Mouse (Mus musculus) hindbrain, embryonic 11.5 days (tissue): ENCODE results near the gene Olfr64. TPM values are rescaled to one million over a fixed set of nuclear protein-coding genes. Genes with fewer than 3 reads are reported as not detected.

ENCODE experiments used
- ATAC-seq: fragments of 200-750 bp; cut with Nextera tagmentation; 2 replicates; pipeline ENCODE4 v1.8.0; 2017; ENCODE audit warnings: mild to moderate bottlenecking, moderate TSS enrichment, moderate library complexity; ENCODE audit not compliant: low FRiP score
- DNase-seq: peaks from one replicate; pipeline ENCODE4 v3.0.0-alpha.2; 2015; ENCODE audit warnings: low spot score
- H3K27ac ChIP-seq: fragments of 300-500 bp; sonication (generic); 2 replicates; pipeline ENCODE4 v1.5.1; 2014; ENCODE audit warnings: mild to moderate bottlenecking, low read depth, low read length
- H3K27me3 ChIP-seq: fragments of 300-500 bp; sonication (generic); 2 replicates; pipeline ENCODE4 v1.6.1; 2014; ENCODE audit warnings: mild to moderate bottlenecking, low read length, moderate library complexity, mixed read lengths; ENCODE audit not compliant: control insufficient read depth, insufficient read depth
- H3K36me3 ChIP-seq: fragments of 300-500 bp; sonication (generic); 2 replicates; pipeline ENCODE4 v1.6.1; 2014; ENCODE audit warnings: mild to moderate bottlenecking, low read length, moderate library complexity, mixed read lengths; ENCODE audit not compliant: control insufficient read depth, insufficient read depth
- H3K4me1 ChIP-seq: fragments of 300-500 bp; sonication (generic); replicated peaks from 2 replicates; pipeline ENCODE4 v1.6.1; 2014; ENCODE audit warnings: low read length, mixed read lengths; ENCODE audit not compliant: control insufficient read depth, insufficient read depth
- H3K4me2 ChIP-seq: fragments of 300-500 bp; sonication (generic); replicated peaks from 2 replicates; pipeline ENCODE4 v1.6.1; 2014; ENCODE audit warnings: mild to moderate bottlenecking, low read depth, low read length
- H3K4me3 ChIP-seq: fragments of 300-500 bp; sonication (generic); 2 replicates; pipeline ENCODE4 v1.5.1; 2014; ENCODE audit warnings: low read depth, low read length
- H3K9ac ChIP-seq: fragments of 300-500 bp; sonication (generic); 2 replicates; pipeline ENCODE4 v1.6.1; 2014; ENCODE audit warnings: low read depth, low read length
- H3K9me3 ChIP-seq: fragments of 300-500 bp; sonication (generic); 2 replicates; pipeline ENCODE4 v1.6.1; 2016; ENCODE audit warnings: low read length; ENCODE audit not compliant: control insufficient read depth
- WGBS: fragments of 180-500 bp; shearing (Covaris S2); extraction: QIAGEN DNeasy Blood & Tissue Kit; methylation state at CpG from one replicate; pipeline ENCODE4 v1.1.7; 2014; 5-methylcytosine and 5-hydroxymethylcytosine counted together
- polyA plus RNA-seq: library from polyadenylated mRNA; unstranded; fragments of >200 nt; fragmentation: Nextera tagmentation; extraction: Ambion mirVana; gene quantifications from 2 replicates; pipeline ENCODE4 v1.2.1, GENCODE M21; 2014

The Olfr64 gene
- not detected in 2 replicates for polyA plus RNA-seq

DNA sequence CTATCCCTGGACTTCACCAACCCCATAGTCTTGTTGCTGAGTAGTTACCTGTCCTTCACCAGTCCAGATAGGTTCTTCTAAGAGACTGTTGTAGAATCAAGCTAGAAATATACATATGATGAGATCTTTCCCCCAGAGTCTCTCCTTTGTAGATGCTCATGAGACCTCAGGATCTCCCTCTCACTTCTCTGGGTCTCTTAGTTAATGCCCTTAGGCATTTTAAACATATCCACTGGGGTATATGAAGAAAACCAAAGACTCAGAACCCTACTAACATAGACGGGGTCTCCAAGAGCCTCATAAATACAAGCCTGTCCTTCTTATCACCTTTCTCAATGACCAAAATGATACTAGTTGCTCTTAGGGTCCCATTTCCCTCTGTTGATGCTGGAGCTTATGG is at the start of gene Olfr64:
Olfr64 (minus strand) TSS at position 101 of the 400 bp plus-strand sequence.
- H3K36me3 ChIP-seq = no peaks in the 10 kb centered on the region
- H3K4me3 ChIP-seq = no peak within 1 kb of the TSS
- DNase-seq = no peak
- H3K27me3 ChIP-seq = no peaks in the 10 kb centered on the region
- ATAC-seq = no peak
- no peak within 1 kb of the TSS for H3K4me2 ChIP-seq
- H3K4me1 ChIP-seq = no peaks in the 10 kb centered on the region
- WGBS = 90% methylated on average over 1 of the region's 1 CpGs
- H3K9me3 ChIP-seq = no peaks in the 10 kb centered on the region
- H3K9ac ChIP-seq = no peak within 1 kb of the TSS
- no peak within 1 kb of the TSS for H3K27ac ChIP-seq

DNA sequence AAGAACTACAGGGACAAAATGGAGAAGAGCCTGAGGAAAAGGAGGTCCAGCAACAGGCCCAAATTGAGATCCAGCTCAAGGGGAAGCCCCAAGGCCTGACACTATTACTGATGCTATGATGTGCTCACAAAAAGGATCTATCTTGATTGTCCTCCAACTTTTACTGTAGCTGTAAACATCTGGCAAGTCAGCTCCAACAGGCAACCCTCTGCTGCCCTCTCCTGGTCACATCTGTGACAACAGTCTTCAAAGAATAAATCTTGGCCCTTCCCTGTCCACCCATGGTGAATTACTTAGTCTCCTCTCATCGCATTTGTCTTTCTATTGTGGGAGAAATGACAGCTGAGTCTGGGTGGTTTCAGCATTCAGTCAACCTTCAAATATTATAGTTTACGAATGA is 48.4 kb upstream of the Olfr64 start:
- ATAC-seq (no peak), DNase-seq (peak; percentile 81)
- no peaks in the 10 kb centered on the region for H3K27me3 ChIP-seq
- no peak overlapping the region for H3K9ac ChIP-seq
- H3K9me3 ChIP-seq = no peaks in the 10 kb centered on the region
- H3K36me3 ChIP-seq = no peaks in the 10 kb centered on the region
- no peak overlapping the region for H3K27ac ChIP-seq
- H3K4me1 ChIP-seq = no peaks in the 10 kb centered on the region
- H3K4me3 ChIP-seq = no peak overlapping the region
- 25% methylated on average over 2 of the region's 2 CpGs for WGBS
- no peak overlapping the region for H3K4me2 ChIP-seq

DNA sequence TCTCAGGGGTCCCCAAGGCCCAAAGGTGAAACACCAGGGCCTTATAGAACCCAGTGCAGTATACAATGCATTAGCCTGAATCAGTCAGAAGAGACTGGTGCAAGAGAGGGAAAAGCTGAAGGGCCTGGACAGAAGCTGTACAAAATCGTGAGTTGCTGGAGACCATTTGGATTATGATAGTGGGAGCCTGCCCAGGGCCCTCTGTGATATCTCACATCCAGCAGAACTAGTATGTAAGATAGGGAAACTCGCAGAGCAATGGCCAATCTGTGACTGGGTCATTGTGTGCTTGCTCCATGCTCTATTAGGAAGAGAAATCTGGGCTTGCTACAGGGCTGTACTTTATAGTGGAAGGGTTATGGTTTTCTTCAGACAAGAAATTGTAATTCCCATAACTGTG is 40.0 kb upstream of the Olfr64 start, which contains the start of gene Olfr632:
Olfr632 (plus strand) TSS at position 84 of the 400 bp plus-strand sequence.
- no peaks in the 10 kb centered on the region for H3K27me3 ChIP-seq
- 66% methylated on average over 2 of the region's 2 CpGs for WGBS
- H3K4me2 ChIP-seq = no peak within 1 kb of the TSS
- no peak for ATAC-seq
- H3K9ac ChIP-seq = no peak within 1 kb of the TSS
- H3K4me3 ChIP-seq = no peak within 1 kb of the TSS
- DNase-seq = no peak
- H3K36me3 ChIP-seq = no peaks in the 10 kb centered on the region
- H3K9me3 ChIP-seq = no peaks in the 10 kb centered on the region
- no peak within 1 kb of the TSS for H3K27ac ChIP-seq
- no peaks in the 10 kb centered on the region for H3K4me1 ChIP-seq

GRCm38 (mm10) chr7:103928525-103928924 is 34.2 kb upstream of the Olfr64 start, which contains the start of gene Olfr631:
TSS of gene Olfr631 (plus strand) at chr7:103928825.
- Histone ChIP-seq H3K4me2 (no peak within 1 kb of the TSS), H3K9me3 (no peaks in the 10 kb centered on the region), H3K4me3 (no peak within 1 kb of the TSS), H3K36me3 (no peaks in the 10 kb centered on the region), H3K9ac (no peak within 1 kb of the TSS), H3K4me1 (no peaks in the 10 kb centered on the region), H3K27me3 (no peaks in the 10 kb centered on the region), H3K27ac (no peak within 1 kb of the TSS)
- ATAC-seq = no peak
- no peak for DNase-seq

DNA sequence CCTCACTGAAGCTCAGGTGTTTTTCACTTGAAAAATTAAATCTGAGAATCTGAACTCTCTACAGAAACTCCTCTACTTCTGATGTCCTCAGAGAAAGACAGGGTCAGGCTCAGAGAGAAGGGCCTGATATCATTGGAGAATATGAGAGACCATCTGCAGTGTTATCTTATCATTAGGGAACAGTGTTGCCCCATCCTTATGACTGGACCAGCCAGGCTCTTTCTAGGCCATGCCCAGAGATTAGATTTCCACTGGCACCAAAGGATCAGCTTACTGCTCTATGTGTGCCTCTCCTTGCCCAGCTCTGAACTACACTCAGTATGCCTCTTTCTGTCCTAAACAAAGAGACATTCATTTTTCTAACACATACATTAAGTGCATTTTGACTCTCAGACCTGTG is 21.1 kb upstream of the Olfr64 start:
- no peaks in the 10 kb centered on the region for H3K9me3 ChIP-seq
- DNase-seq (no peak), ATAC-seq (no peak)
- H3K36me3 ChIP-seq = no peaks in the 10 kb centered on the region
- no peaks in the 10 kb centered on the region for H3K27me3 ChIP-seq
- H3K9ac ChIP-seq = no peak overlapping the region
- H3K4me1 ChIP-seq = no peaks in the 10 kb centered on the region
- H3K4me2 ChIP-seq = no peak overlapping the region
- H3K4me3 ChIP-seq = no peak overlapping the region
- no peak overlapping the region for H3K27ac ChIP-seq

- no peak overlapping the region for H3K4me3 ChIP-seq
- H3K9me3 ChIP-seq = no peaks in the 10 kb centered on the region
- H3K4me1 ChIP-seq = no peaks in the 10 kb centered on the region
- peak; percentile 26 for DNase-seq
- WGBS = 48% methylated on average over 8 of the region's 8 CpGs
- peak; percentile 43; the same call in 1 of the 2 replicates for ATAC-seq
- H3K4me2 ChIP-seq = no peak overlapping the region
- H3K27me3 ChIP-seq = no peaks in the 10 kb centered on the region
- H3K9ac ChIP-seq = no peak overlapping the region
- H3K36me3 ChIP-seq = no peaks in the 10 kb centered on the region
- no peak overlapping the region for H3K27ac ChIP-seq
Measured at GRCm38 (mm10) chr7:103912969-103913511, 18.8 kb upstream of the Olfr64 start.

- H3K4me1 ChIP-seq = no peaks in the 10 kb centered on the region
- no peak overlapping the region for H3K4me2 ChIP-seq
- H3K36me3 ChIP-seq = no peaks in the 10 kb centered on the region
- no peak for ATAC-seq
- WGBS = 60% methylated on average over 3 of the region's 3 CpGs
- no peaks in the 10 kb centered on the region for H3K9me3 ChIP-seq
- H3K9ac ChIP-seq = no peak overlapping the region
- H3K27ac ChIP-seq = no peak overlapping the region
- no peak for DNase-seq
- H3K4me3 ChIP-seq = no peak overlapping the region
- no peaks in the 10 kb centered on the region for H3K27me3 ChIP-seq
Measured at GRCm38 (mm10) chr7:103910047-103910446, 15.8 kb upstream of the Olfr64 start.

- ATAC-seq (no peak), DNase-seq (no peak)
- Histone ChIP-seq H3K36me3 (no peaks in the 10 kb centered on the region), H3K27ac (no peak within 1 kb of the TSS), H3K9ac (no peak within 1 kb of the TSS), H3K4me2 (no peak within 1 kb of the TSS), H3K4me1 (no peaks in the 10 kb centered on the region), H3K27me3 (no peaks in the 10 kb centered on the region), H3K4me3 (no peak within 1 kb of the TSS), H3K9me3 (no peaks in the 10 kb centered on the region)
- 82% methylated on average over 2 of the region's 2 CpGs for WGBS
Measured at GRCm38 (mm10) chr7:103903187-103903586, 8.9 kb upstream of the Olfr64 start, which contains the start of gene Olfr65. TSS of gene Olfr65 (plus strand) at chr7:103903487.

DNA sequence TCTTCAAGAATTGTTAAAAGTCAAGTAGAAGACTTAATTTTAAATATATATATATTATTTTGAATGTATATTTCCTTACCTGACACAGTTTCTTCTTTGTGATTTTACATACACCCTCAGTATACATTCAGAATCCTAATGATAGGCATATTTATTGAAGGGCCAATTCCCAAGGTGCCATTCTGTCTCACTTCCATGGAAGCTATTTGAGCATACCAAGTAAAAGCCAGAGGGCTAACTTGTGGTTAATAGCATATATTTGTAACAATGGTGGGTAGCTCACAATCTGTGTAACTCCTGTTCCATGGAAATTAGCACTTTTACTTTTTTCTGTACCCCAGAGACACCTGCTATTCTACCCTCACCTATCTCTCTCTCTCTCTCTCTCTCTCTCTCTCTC is 8.1 kb downstream of the Olfr64 start, which contains the start of gene Olfr66:
Olfr66 (minus strand) TSS at position 101 of the 400 bp plus-strand sequence.
- Histone ChIP-seq H3K9ac (no peak within 1 kb of the TSS), H3K27me3 (no peaks in the 10 kb centered on the region), H3K4me2 (no peak within 1 kb of the TSS), H3K27ac (no peak within 1 kb of the TSS), H3K36me3 (no peaks in the 10 kb centered on the region), H3K4me3 (no peak within 1 kb of the TSS), H3K4me1 (no peaks in the 10 kb centered on the region), H3K9me3 (no peaks in the 10 kb centered on the region)
- DNase-seq (no peak), ATAC-seq (no peak)
